Mouse (Mus musculus): ENCODE results near the gene St5. TPM values are rescaled to one million over a fixed set of nuclear protein-coding genes. Genes with fewer than 3 reads are reported as not detected.

St5 gene
- polyA plus RNA-seq, 1 experiment, result 32.0 TPM

GRCm38 (mm10) chr7:109646574-109646973 lies 56.8 kb downstream of the St5 start:
- DNase-seq (ENCODE audit: low read depth, low spot score), result no peak
- WGBS, result 8% methylated on average over 3 of the region's 3 CpGs

DNA sequence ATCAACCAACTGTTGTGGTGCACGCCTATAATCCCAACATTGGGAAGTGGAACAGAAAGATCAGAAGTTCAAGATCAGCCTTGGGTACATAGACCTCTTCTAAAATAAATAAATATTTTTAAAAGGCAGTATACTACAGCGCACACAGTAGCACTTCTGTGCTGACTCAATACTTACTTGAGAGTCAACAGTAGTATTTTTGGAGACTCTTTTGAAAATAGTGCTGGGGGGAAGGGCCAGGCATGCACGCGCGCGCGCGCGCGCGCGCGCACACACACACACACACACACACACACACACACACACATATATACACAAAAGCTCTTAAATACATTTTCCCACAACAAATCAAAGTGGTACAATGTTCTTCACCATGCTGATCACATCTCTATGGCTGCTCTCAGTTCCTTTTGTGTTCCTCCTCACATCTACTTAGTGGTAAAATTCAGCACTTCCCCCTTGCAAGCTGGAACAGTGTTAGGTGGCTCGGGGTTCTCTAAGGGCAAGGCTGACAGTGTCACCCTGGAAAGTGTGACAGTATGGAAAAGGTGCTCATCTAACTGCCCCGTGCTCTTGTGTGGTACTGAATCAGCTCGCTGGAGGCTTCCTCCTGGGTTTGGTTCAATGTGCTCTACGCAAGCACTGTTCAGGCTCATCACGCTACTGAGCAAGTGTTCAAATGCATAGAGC lies 60.0 kb downstream of the St5 start:
- 93% methylated on average over 18 of the region's 18 CpGs for WGBS
- no peak for DNase-seq (ENCODE audit: low read depth, low spot score)

DNA sequence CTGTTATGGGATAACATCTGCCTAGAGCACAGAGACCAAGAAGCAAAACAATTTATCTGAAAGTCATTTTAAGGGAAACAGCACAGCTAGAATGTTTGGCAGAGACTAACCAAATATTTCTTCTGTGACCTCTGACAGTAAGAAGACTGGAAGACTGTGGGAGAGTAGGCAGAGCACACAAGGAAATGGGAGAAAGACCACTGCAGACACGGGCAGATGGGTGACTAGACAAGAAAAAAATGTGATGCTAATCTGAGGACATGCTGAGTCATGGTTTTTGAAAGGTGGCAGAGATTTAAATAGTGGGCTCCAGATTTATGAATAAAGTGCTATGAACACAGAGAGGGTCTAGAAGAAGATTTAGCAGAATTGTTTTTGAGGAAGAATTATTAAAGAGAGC lies 61.4 kb downstream of the St5 start:
- 20% methylated on average over 1 of the region's 1 CpGs for WGBS

GRCm38 (mm10) chr7:109641102-109641501 lies 62.3 kb downstream of the St5 start:
- DNase-seq (ENCODE audit: low read depth, low spot score), result no peak
- WGBS, result 77% methylated on average over 8 of the region's 8 CpGs

More for the DNA sequence above, 61.4 kb downstream of the St5 start:
- no peak for DNase-seq (ENCODE audit: low read depth, low spot score)

DNA sequence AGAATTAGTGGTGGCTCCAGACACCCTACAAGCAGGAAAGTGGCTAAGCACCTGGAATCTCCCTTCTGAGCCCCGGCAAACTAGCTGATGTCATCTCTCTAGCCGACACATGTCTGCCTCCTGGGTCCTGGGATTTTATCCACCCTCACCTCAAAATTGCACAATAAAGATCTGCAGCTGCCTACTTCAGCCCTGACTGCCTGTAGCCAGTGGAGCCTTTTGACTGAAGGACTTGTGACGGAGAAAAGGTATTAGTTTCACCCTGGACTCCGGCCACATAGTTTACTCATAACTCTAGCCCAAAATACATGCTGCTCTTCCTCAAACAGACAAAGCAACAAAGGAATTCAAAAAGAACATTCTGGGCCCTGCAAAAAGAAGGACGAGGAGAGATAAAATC lies 66.0 kb downstream of the St5 start:
- DNase-seq (ENCODE audit: low read depth, low spot score), result no peak
- 54% methylated on average over 5 of the region's 5 CpGs for WGBS

- DNase-seq (ENCODE audit: low read depth, low spot score), result no peak
- WGBS, result 84% methylated on average over 8 of the region's 8 CpGs
Measured at GRCm38 (mm10) chr7:109636086-109636792, 67.2 kb downstream of the St5 start.

- WGBS, result 45% methylated on average over 15 of the region's 15 CpGs
- DNase-seq (ENCODE audit: low read depth, low spot score), result no peak
Measured at GRCm38 (mm10) chr7:109633404-109634085, 69.9 kb downstream of the St5 start.

DNA sequence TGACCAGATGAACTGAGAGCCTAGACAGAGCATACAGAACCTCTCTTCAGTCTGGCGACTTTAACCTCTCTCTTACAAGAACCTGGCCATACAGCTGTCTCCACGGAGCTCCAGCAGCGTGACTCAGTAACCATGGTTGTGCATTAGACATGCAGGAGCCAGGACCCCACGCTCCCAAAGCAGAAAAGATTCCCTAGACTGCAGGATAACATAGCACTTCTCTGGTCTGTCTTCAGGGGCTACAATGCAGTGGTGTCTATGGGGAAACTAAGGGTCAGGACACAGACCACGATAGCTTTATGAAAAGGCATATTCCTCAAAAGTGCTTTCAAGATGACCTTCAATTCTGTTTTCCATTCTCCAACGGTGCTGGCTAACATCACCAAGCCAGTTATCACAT lies 72.1 kb downstream of the St5 start:
- WGBS, result 70% methylated on average over 6 of the region's 6 CpGs

DNA sequence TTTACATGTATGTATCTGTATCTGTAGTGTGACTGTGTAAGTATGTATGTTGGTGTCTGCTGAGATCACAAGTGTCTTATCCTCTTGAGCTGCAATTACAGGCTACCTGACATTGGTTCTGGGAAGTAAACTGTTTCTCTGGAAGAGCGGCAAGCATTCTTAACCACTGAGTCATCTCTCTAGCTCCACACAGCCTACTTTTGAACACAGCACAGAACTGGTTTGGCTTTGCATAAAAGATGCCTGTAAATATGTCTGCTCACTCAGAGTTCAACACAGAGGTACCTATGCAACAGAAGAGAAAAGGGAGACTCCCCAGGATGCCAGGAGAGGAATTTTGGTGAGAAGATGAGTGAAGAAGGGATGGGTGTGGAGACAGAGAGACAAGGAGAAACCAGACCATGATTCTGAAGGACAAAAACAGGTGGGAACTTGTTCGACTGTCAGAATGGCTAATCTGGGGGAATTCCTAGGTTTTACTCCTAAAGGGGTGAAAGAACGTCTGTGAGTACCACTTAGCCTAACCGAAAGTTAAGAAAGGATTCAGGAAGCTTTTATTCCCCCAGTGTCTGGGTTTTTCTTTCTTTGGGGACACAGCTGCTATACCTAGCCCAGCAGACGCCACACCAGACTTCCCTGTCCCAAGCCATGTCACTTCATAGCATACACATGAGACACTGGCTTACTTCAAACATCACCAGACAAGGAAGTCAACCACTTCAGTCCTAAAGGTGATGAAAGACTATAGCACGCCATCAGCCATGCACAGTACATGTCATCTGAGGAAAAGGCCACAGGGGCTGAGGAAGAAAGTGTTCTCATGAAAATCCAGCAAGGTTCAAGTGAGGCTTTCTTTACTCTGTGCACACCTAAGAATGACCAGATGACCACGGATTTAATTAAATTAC lies 73.3 kb downstream of the St5 start:
- 74% methylated on average over 7 of the region's 7 CpGs for WGBS

More for the DNA sequence above, 72.1 kb downstream of the St5 start:
- no peak for DNase-seq (ENCODE audit: low read depth, low spot score)

DNA sequence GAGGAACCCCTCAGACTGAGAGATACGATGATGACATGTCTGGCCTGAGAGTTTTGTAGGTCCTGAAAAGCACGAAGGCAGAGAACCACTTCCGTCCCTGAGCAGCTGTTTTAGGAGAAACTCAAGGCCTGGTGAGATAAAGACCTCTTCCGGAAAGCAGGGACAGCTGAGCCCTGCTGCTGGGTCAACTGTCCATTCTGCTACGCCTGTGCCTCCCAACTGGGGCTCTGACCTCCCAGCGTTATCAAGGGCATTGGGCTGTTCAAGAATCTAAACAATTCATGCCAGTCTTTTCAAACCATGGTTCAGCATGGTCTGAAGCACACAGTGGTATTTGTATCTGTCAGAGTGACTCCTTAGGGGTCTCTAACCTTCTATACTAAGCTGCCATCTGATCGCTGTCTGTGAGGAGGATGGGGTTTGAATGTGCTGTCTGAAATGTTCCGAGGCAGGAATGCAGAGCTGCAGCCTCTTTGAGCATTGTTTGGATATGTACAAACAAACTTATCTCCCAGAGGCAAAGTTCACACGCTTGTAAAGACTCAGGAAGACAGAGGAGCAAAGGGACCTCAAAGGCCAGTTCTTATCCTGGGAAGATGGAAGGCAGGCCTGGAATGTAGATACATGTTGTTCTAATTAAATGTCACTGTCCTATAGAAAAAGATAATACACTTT lies 74.3 kb downstream of the St5 start:
- 49% methylated on average over 9 of the region's 9 CpGs for WGBS
- no peak for DNase-seq (ENCODE audit: low read depth, low spot score)

More for the DNA sequence above, 73.3 kb downstream of the St5 start:
- DNase-seq (ENCODE audit: low read depth, low spot score), result no peak

- WGBS, result 69% methylated on average over 2 of the region's 2 CpGs
- no peak for DNase-seq (ENCODE audit: low read depth, low spot score)
Measured at GRCm38 (mm10) chr7:109627851-109628250, 75.6 kb downstream of the St5 start.

- 80% methylated on average over 9 of the region's 9 CpGs for WGBS
Measured at GRCm38 (mm10) chr7:109622234-109622838, 81.1 kb downstream of the St5 start.

DNA sequence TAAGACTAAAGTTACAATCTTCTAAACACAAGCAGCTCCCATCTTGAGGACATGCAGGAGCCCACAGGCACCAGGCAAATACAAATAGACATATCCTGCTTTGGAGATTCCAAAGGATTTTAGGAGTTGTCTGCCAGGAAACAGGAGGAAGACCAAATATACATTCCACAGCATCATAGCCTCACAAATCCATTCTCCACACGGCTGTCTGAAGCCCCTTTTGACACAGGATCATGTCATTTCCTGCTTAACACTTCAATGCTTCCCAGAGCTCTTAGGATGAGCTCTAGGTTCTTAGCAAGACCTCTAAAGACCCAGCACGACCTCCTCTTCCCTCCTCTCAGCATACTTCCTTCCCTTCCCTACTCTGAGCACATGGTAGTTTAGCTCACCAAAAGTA lies 82.4 kb downstream of the St5 start:
- WGBS, result 38% methylated on average over 2 of the region's 2 CpGs
- no peak for DNase-seq (ENCODE audit: low read depth, low spot score)

More at GRCm38 (mm10) chr7:109622234-109622838, 81.1 kb downstream of the St5 start:
- DNase-seq (ENCODE audit: low read depth, low spot score), result no peak

GRCm38 (mm10) chr7:109620288-109620687 lies 83.1 kb downstream of the St5 start:
- no peak for DNase-seq (ENCODE audit: low read depth, low spot score)
- 78% methylated on average over 3 of the region's 3 CpGs for WGBS

- WGBS, result 23% methylated on average over 6 of the region's 6 CpGs
- DNase-seq (ENCODE audit: low read depth, low spot score), result no peak
Measured at GRCm38 (mm10) chr7:109618721-109619120, 84.7 kb downstream of the St5 start.

DNA sequence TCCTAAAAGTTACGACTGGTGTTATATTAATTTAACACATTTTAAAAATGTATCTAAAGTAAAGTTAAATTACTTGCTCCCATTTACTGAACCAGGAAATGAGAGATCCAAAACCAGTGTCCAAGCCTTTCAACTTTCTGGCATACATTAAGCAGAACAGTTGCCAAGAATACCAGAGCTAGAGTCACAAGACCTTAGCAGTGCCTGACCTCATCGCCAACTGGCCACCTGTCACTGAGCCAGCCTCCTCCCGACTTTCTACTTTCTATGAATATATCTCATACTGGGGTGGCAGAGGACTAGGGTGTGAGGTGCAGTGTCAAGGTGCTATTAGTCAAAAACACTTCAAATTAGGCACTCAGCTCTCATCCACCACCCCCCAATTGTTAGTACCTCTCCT lies 85.6 kb downstream of the St5 start:
- DNase-seq (ENCODE audit: low read depth, low spot score), result no peak
- WGBS, result 22% methylated on average over 3 of the region's 3 CpGs

GRCm38 (mm10) chr7:109616034-109616979 lies 87.1 kb downstream of the St5 start:
- WGBS, result 2% methylated on average over 25 of the region's 25 CpGs

DNA sequence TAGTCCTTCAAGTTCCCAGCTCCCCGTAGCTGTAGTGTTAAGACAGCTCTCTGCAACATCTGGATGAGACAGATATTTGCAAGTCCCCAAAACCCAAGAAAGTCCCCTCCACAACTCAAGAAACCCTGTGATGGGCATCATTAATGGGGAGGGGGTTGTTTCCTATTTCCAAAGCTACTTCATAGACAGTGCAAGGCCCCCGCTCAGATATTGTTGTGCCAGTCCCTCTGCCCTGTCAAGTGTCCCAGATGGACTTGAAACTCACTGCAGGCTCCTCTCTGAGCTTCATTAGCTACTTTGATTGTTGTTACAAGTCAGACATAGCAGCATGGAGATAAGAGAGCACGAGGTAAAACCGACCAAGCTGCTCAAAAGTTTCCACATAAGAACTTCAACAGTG lies 87.8 kb downstream of the St5 start:
- no peak for DNase-seq (ENCODE audit: low read depth, low spot score)
- 13% methylated on average over 4 of the region's 4 CpGs for WGBS

More at GRCm38 (mm10) chr7:109616034-109616979, 87.1 kb downstream of the St5 start:
- DNase-seq (ENCODE audit: low read depth, low spot score), result peak; percentile 89
